Mouse (Mus musculus) small intestine, adult 2 months (tissue): Measurements from ENCODE around the gene Mlxip.

Experiments
- CTCF ChIP-seq: fragments of 200-500 bp; IDR thresholded peaks from 2 replicates; pipeline ENCODE4 v1.5.1; 2012; ENCODE audit warnings: low read depth, mild to moderate bottlenecking, control low read depth, inconsistent platforms, low read length, moderate library complexity, mixed read lengths; ENCODE audit not compliant: insufficient replicate concordance, insufficient read length; ENCODE audit errors: extremely low read depth
- POLR2A ChIP-seq: fragments of 200-500 bp; IDR thresholded peaks from 2 replicates; pipeline ENCODE4 v1.6.1; 2012; ENCODE audit warnings: low read depth, mild to moderate bottlenecking, control low read depth, inconsistent platforms, low read length, moderate library complexity

DNA sequence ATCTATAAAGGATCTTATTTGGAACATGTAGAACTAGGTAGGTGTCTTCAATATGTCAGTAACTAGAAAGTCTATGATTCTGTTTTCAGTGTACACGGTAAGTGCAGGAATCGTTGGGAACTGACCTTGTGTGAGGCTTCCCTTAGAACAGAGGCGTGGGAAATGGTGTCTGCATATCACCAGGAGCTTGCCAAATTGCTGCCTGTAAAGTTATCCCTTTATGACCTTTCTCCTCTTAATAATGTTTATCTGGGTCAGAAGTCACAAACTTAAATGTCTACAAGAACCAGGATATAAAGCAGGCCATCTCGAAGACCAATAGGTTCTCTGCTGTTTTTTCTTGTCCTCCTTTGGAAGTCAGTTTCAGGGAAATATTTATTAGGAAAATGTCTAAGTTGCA, 17.6 kb downstream of the Mlxip start:
- TF ChIP-seq CTCF (no peak), POLR2A (no peak)
